Mouse (Mus musculus) lung, postnatal 0 days (tissue): ENCODE measurements at regions not wholly inside any gene's neighbourhood (a gene's known extent, or its start where the extent isn't known, plus 50 kb on each side); places are given as distances from the start of the nearest gene placed in this dataset.

Experiments used
- ATAC-seq: fragments of 200-750 bp; cut with Nextera tagmentation; 2 replicates; pipeline ENCODE4 v1.8.0; 2017; ENCODE audit warnings: moderate library complexity
- DNase-seq: peaks from one replicate; pipeline ENCODE4 v3.0.0-alpha.2; 2016; ENCODE audit warnings: low spot score
- H3K27ac ChIP-seq: fragments of 300-500 bp; sonication (generic); 2 replicates; pipeline ENCODE4 v1.5.1; 2014; ENCODE audit warnings: antibody characterized with exemption, mild to moderate bottlenecking, low read length, mixed read lengths
- H3K27me3 ChIP-seq: fragments of 300-500 bp; sonication (generic); replicated peaks from 2 replicates; pipeline ENCODE4 v1.6.1; 2014; ENCODE audit warnings: low read length, mixed read lengths; ENCODE audit not compliant: insufficient read depth
- H3K36me3 ChIP-seq: fragments of 300-500 bp; sonication (generic); 2 replicates; pipeline ENCODE4 v1.6.1; 2014; ENCODE audit warnings: low read length, mixed read lengths; ENCODE audit not compliant: insufficient read depth
- H3K4me1 ChIP-seq: fragments of 300-500 bp; sonication (generic); 2 replicates; pipeline ENCODE4 v1.6.1; 2014; ENCODE audit warnings: antibody characterized with exemption, low read depth, low read length, mixed read lengths; ENCODE audit not compliant: insufficient read depth
- H3K4me2 ChIP-seq: fragments of 300-500 bp; sonication (generic); replicated peaks from 2 replicates; pipeline ENCODE4 v1.6.1; 2014; ENCODE audit warnings: low read depth, mild to moderate bottlenecking, low read length, moderate library complexity, mixed read lengths
- H3K4me3 ChIP-seq: fragments of 300-500 bp; sonication (generic); 2 replicates; pipeline ENCODE4 v1.5.1; 2014; ENCODE audit warnings: low read depth, low read length
- H3K9ac ChIP-seq: fragments of 300-500 bp; sonication (generic); replicated peaks from 2 replicates; pipeline ENCODE4 v1.6.1; 2014; ENCODE audit warnings: low read depth, mild to moderate bottlenecking
- H3K9me3 ChIP-seq: fragments of 300-500 bp; sonication (generic); 2 replicates; pipeline ENCODE4 v1.6.1; 2016; ENCODE audit warnings: low read length, mixed read lengths
- CTCF ChIP-seq: IDR thresholded peaks from 2 replicates; pipeline ENCODE4 v1.5.1; 2016; ENCODE audit warnings: antibody characterized with exemption, mild to moderate bottlenecking
- EP300 ChIP-seq: IDR thresholded peaks from 2 replicates; pipeline ENCODE4 v1.6.1; 2016; ENCODE audit warnings: antibody characterized with exemption, mild to moderate bottlenecking, control low read depth
- WGBS: fragments of 180-500 bp; shearing (Covaris S2); extraction: QIAGEN DNeasy Blood & Tissue Kit; methylation state at CpG from one replicate; pipeline ENCODE4 v1.1.7; 2014; 5-methylcytosine and 5-hydroxymethylcytosine counted together

- Histone ChIP-seq H3K4me1 (no peaks in the 10 kb centered on the region), H3K36me3 (no peaks in the 10 kb centered on the region), H3K4me3 (no peak overlapping the region), H3K27ac (no peak overlapping the region), H3K27me3 (no peaks in the 10 kb centered on the region), H3K9ac (no peak overlapping the region), H3K9me3 (no peaks in the 10 kb centered on the region), H3K4me2 (no peak overlapping the region)
- 74% methylated on average over 5 of the region's 5 CpGs for WGBS
- ATAC-seq (no peak), DNase-seq (no peak)
- TF ChIP-seq EP300 (no peak), CTCF (no peak)
These were observed 524.6 kb upstream of the Adamts9 start for GRCm38 (mm10) chr6:93467867-93468266.

DNA sequence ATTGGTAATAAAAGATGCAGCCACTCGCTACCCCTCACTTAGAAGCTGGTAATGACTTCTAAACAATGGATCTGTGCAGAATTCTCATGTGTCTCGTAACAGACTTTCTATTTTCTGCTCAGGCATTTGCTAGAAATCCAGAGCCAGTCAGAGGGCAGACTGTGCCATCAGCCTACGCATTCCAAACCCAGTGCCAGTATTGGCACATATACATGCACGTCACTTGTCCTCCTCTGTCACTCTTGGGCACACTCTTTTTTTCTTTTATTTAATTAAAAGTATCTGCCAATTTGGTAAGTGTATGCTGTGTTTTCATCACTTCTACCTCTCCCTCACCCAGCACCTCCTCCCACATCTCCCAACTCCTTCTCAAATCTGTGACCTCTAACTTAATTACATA, 519.6 kb upstream of the Adamts9 start:
- H3K27me3 ChIP-seq = no peaks in the 10 kb centered on the region
- no peaks in the 10 kb centered on the region for H3K36me3 ChIP-seq
- DNase-seq (no peak), ATAC-seq (no peak)
- H3K4me2 ChIP-seq = no peak overlapping the region
- WGBS = 77% methylated on average over 4 of the region's 4 CpGs
- H3K9ac ChIP-seq = no peak overlapping the region
- H3K9me3 ChIP-seq = no peaks in the 10 kb centered on the region
- H3K4me1 ChIP-seq = no peaks in the 10 kb centered on the region
- no peak overlapping the region for H3K27ac ChIP-seq
- H3K4me3 ChIP-seq = no peak overlapping the region
- no peak for TF ChIP-seq CTCF
- no peak for TF ChIP-seq EP300

DNA sequence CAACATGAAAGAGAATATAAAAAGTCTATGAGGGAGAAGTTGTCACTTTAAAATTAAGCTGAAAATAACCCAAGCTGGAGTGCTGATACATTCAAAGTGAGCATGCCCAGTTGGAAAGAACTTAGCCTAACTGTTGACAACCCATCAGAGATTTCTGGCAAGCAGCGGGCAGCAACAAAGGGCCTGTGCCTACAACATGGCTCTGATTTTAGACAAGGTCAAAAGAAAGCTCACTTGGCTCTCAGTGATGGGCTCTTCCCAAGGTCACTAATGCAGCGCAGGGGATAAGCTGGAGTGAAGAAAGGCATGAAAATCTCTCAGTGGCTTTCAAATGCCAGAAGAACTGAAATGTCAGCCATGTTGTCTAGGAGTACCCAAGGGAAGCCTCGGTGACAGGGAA, 518.1 kb upstream of the Adamts9 start:
- Histone ChIP-seq H3K36me3 (no peaks in the 10 kb centered on the region), H3K9me3 (no peaks in the 10 kb centered on the region), H3K4me1 (no peaks in the 10 kb centered on the region), H3K27ac (no peak overlapping the region), H3K4me2 (no peak overlapping the region), H3K9ac (no peak overlapping the region), H3K4me3 (no peak overlapping the region), H3K27me3 (no peaks in the 10 kb centered on the region)
- no peak for DNase-seq
- TF ChIP-seq EP300 (no peak), CTCF (no peak)
- 90% methylated on average over 3 of the region's 3 CpGs for WGBS
- ATAC-seq = no peak

DNA sequence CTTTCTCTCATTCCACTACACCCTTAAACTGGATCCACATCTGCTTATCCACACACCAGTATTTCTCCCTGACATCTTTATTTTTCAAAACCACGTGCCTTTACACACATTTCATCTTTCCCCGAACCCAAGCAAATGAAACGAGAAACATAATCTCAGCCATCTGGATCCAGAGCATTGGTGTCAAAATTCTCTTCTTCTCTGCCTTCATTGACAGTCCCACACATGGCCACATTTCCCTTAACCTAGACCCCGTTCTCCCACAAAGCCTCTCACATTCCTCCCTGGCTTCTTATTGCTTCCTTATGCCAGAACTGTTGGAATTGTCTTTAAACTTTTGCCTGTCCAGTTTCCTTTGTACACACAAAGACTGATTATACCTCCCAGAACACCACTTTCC, 514.3 kb upstream of the Adamts9 start:
- no peak overlapping the region for H3K9ac ChIP-seq
- WGBS = 72% methylated on average over 4 of the region's 4 CpGs
- no peak for TF ChIP-seq CTCF
- no peak for TF ChIP-seq EP300
- H3K9me3 ChIP-seq = no peaks in the 10 kb centered on the region
- H3K4me2 ChIP-seq = no peak overlapping the region
- H3K4me1 ChIP-seq = no peaks in the 10 kb centered on the region
- no peak overlapping the region for H3K27ac ChIP-seq
- no peaks in the 10 kb centered on the region for H3K27me3 ChIP-seq
- H3K4me3 ChIP-seq = no peak overlapping the region
- ATAC-seq (no peak), DNase-seq (no peak)
- no peaks in the 10 kb centered on the region for H3K36me3 ChIP-seq

GRCm38 (mm10) chr6:93456383-93457033, 513.2 kb upstream of the Adamts9 start:
- 78% methylated on average over 9 of the region's 9 CpGs for WGBS
- H3K9me3 ChIP-seq = no peaks in the 10 kb centered on the region
- no peak overlapping the region for H3K4me3 ChIP-seq
- H3K4me2 ChIP-seq = no peak overlapping the region
- H3K27me3 ChIP-seq = no peaks in the 10 kb centered on the region
- DNase-seq (no peak), ATAC-seq (no peak)
- no peak overlapping the region for H3K9ac ChIP-seq
- TF ChIP-seq EP300 = no peak
- TF ChIP-seq CTCF = no peak
- no peak overlapping the region for H3K27ac ChIP-seq
- no peaks in the 10 kb centered on the region for H3K4me1 ChIP-seq
- H3K36me3 ChIP-seq = no peaks in the 10 kb centered on the region

DNA sequence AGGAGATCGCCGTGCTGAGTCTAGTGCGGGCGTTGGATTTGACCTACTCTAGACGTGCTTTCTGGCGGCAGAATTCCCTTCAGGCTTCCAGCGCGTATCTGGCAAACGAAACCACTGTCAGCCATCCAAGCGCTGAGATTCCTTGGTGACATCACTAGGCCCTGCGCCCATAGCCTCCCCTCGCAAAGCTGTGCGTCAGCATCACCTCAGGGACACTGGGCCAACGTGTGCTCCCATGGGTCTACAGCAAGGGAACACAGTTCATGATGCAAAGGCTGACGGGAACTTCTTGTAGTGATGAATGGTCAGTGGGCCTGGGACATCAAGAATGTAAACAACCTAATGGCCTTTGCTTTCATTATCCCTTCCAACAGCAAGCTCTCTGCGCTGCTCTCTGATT, 502.3 kb upstream of the Adamts9 start:
- Histone ChIP-seq H3K27ac (0 out of 2 replicates have a peak overlapping the region, but pooled peaks have one; percentile 14), H3K27me3 (no peaks in the 10 kb centered on the region), H3K9me3 (no peaks in the 10 kb centered on the region), H3K36me3 (no peaks in the 10 kb centered on the region), H3K4me3 (no peak overlapping the region), H3K4me1 (no peaks in the 10 kb centered on the region; the same call in 1 of the 2 replicates), H3K4me2 (no peak overlapping the region; the same call in 1 of the 2 replicates), H3K9ac (no peak overlapping the region)
- TF ChIP-seq CTCF = no peak
- TF ChIP-seq EP300 = peak; percentile 95
- DNase-seq = peak; percentile 86
- 40% methylated on average over 16 of the region's 16 CpGs for WGBS
- ATAC-seq = peak; percentile 97
